Mouse (Mus musculus) layer of hippocampus, postnatal 36 days (tissue): ENCODE measurements around the gene St6gal1. TPM values are rescaled to one million over a fixed set of nuclear protein-coding genes. Genes with fewer than 3 reads are reported as not detected.

Experiments used
- DNase-seq, 2 experiments: peaks; one replicate each; pipeline ENCODE4 v3.0.0; 2022
- total RNA-seq, 2 experiments: library from RNA; stranded (reverse); gene quantifications; 2 replicates each; pipeline ENCODE4 v1.2.3; 2021

The St6gal1 gene
- total RNA-seq, 2 experiments from 2014 or later, result 16.5 to 18.1 TPM

GRCm38 (mm10) chr16:23253620-23254019 lies 29.1 kb downstream of the St6gal1 start:
- no peak for DNase-seq

- DNase-seq, result no peak
Observed at GRCm38 (mm10) chr16:23254062-23254461, 29.5 kb downstream of the St6gal1 start.

- DNase-seq, result no peak
Observed at GRCm38 (mm10) chr16:23256638-23257037, 32.1 kb downstream of the St6gal1 start.

GRCm38 (mm10) chr16:23258429-23258822 lies 33.9 kb downstream of the St6gal1 start:
- DNase-seq, result no peak

GRCm38 (mm10) chr16:23258823-23259457 lies 34.4 kb downstream of the St6gal1 start:
- no peak for DNase-seq

GRCm38 (mm10) chr16:23259580-23259979 lies 35.0 kb downstream of the St6gal1 start:
- no peak for DNase-seq

GRCm38 (mm10) chr16:23262131-23262768 lies 37.7 kb downstream of the St6gal1 start:
- no peak for DNase-seq

GRCm38 (mm10) chr16:23262846-23263245 lies 38.3 kb downstream of the St6gal1 start:
- no peak for DNase-seq

GRCm38 (mm10) chr16:23264999-23265398 lies 40.5 kb downstream of the St6gal1 start:
- no peak for DNase-seq

- no peak for DNase-seq
Observed at GRCm38 (mm10) chr16:23265481-23265880, 40.9 kb downstream of the St6gal1 start.

- DNase-seq, result no peak
Observed at GRCm38 (mm10) chr16:23266293-23266692, 41.8 kb downstream of the St6gal1 start.

GRCm38 (mm10) chr16:23266896-23267295 lies 42.4 kb downstream of the St6gal1 start:
- DNase-seq, result no peak

GRCm38 (mm10) chr16:23268231-23268630 lies 43.7 kb downstream of the St6gal1 start:
- DNase-seq, result no peak

- no peak for DNase-seq
Observed at GRCm38 (mm10) chr16:23269056-23269983, 44.8 kb downstream of the St6gal1 start.

GRCm38 (mm10) chr16:23269984-23270912 lies 45.7 kb downstream of the St6gal1 start:
- no peak for DNase-seq

- DNase-seq, result no peak
Observed at GRCm38 (mm10) chr16:23270913-23271253, 46.3 kb downstream of the St6gal1 start.

GRCm38 (mm10) chr16:23271746-23272520 lies 47.4 kb downstream of the St6gal1 start:
- DNase-seq, result no peak

- DNase-seq, result no peak
Observed at GRCm38 (mm10) chr16:23272521-23273230, 48.1 kb downstream of the St6gal1 start.

- DNase-seq, result no peak
Observed at GRCm38 (mm10) chr16:23274005-23274404, 49.5 kb downstream of the St6gal1 start.

- DNase-seq, result no peak
Observed at GRCm38 (mm10) chr16:23274606-23275310, 50.2 kb downstream of the St6gal1 start.
